Mouse (Mus musculus) B cell, adult (primary cell): ENCODE results near the gene Glipr1. TPM values are rescaled to one million over a fixed set of nuclear protein-coding genes. Genes with fewer than 3 reads are reported as not detected.

Experiments
- total RNA-seq: library from RNA; stranded (reverse); gene quantifications from 4 replicates; pipeline ENCODE4 v1.2.4, GENCODE M21; 2023; ENCODE audit not compliant: inconsistent age

Gene Glipr1
- total RNA-seq = 30.1 to 32.7 TPM (median 32.0 TPM) in 4 replicates

DNA sequence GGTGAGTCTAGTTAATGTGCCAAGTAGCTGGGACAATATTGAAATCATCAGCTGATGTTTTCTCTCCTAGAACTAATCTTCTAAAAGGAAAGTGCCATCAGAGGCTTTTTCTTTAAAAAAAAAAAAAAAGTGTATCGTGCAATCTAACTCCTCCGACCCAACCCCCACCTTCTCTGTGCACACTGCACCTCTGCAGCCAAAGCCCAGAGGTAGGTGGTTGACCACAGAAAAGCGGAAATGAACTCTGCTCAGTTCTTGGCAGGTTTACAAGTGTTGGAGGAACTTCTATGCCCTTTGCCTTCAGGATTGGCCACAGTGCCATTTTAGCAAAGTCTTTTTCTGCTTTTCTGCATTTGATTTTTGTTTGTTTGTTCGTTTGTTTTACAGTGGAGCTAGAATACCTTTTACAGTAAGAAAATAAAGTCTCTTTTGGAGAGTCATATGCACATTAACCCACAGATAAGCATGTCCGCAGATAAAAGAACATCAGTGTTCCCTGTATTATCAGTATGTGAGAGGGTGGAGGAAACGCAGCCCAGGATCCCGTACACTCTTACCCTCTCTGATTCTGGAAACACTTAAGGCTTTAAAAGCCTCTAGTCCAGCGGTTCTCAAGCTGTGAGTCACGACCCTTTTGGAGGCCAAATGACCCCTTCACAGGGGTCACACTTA, at the start of gene Glipr1:
Glipr1 (minus strand) TSS at position 88 of the 672 bp plus-strand sequence.

DNA sequence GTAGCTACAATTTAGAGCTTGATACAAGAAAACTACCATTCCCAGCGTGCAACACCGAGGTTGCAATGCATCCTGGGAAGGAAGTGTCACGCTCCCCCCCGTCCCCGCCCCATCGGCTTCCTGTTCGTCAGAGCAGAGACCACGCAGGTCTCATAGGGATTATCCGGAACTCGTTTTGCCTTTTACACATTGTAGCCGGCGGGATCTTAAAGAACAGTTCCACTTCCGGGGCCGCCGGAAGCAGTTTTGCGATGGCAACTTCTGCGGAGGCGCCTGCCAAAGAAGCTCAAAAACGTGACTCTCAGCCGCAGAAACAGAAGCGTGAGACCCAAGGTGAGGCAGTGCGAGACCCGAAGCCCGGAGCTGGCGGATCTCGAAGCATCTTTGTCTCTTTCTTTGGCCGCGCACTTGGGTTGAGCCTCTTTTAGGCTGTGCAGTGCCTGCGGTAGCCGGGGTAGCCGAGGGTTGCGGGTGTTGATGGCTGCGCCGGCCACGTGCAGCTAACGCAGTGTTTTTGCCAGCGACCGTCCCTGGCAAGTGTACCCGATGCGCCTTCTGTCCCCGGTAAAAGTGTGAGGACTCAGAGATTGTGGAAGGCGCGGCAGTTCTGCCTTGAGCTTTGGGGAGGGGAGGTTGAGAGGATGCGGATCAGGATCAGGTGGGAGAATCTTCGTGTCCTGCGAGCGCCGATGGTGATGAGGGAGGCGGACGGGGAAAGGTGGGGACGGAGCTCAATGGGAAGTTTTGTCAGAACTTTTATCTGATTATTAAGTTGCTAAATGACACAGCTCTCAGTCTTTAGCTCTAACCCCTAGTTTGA, 29.7 kb downstream of the Glipr1 start, which contains the start of gene Krr1:
Krr1 (plus strand) TSS at position 123 of the 820 bp plus-strand sequence.

Other genes starting within 250 kb of the Glipr1 start
- 47.0 to 60.1 TPM (median 48.1 TPM) in 4 replicates for gene Krr1, start 30.0 kb downstream of the Glipr1 start, total RNA-seq
- not detected in 4 replicates for gene Glipr1l1, start 57.6 kb upstream of the Glipr1 start, total RNA-seq
- gene Glipr1l2, start 80.7 kb upstream of the Glipr1 start, total RNA-seq = not detected in 4 replicates
- gene Glipr1l3, start 157.7 kb upstream of the Glipr1 start, total RNA-seq = not detected in 4 replicates
- gene Caps2, start 161.0 kb upstream of the Glipr1 start, total RNA-seq = not detected in 4 replicates